Mouse (Mus musculus) mature B cell (primary cell): ENCODE results near the gene Pitpnc1.

Source experiments
- in situ Hi-C: fragments of 300-500 bp; cut with MboI; formaldehyde crosslinking; loops from 2 replicates; pipeline ENCODE4 v1.14.3; 2019

The Pitpnc1 gene

DNA sequence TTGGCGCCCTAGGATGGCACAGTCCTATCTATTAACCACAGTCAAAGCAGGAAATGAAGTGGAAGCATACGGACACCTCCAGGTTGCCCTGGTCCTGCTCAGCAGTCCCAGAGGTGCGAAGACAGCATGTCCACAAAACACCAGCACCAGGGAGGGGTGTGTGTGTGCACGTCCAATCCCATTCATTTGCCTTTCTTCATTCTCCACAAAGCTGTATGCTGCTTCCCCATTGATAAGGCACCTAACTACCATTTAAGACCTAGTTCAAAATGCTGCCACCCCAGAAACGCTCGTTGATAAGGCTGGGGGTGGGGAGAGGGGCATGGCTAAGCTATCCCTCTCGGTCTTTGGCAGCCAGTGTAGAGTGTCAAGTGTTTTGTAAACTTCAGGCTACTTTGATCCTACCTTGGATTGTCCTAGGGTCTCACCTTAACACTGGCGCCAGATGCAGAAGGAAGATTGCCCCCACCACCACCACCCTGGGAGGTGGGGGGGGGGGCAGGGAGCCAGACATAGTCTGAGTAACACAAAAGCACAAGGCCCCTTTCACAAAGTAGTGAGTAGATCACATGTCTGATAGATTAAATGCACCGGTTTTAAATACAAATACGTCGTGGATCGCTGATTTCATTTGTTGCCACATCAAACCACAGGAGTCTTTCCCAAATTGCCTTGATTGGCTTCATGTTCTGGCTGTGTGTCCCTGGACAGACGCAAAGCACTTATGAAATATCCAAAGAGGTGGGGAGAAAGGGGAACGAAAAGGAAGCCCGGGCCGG lies 2.1 kb downstream of the Pitpnc1 start:
- in situ Hi-C loops: no loop called here

DNA sequence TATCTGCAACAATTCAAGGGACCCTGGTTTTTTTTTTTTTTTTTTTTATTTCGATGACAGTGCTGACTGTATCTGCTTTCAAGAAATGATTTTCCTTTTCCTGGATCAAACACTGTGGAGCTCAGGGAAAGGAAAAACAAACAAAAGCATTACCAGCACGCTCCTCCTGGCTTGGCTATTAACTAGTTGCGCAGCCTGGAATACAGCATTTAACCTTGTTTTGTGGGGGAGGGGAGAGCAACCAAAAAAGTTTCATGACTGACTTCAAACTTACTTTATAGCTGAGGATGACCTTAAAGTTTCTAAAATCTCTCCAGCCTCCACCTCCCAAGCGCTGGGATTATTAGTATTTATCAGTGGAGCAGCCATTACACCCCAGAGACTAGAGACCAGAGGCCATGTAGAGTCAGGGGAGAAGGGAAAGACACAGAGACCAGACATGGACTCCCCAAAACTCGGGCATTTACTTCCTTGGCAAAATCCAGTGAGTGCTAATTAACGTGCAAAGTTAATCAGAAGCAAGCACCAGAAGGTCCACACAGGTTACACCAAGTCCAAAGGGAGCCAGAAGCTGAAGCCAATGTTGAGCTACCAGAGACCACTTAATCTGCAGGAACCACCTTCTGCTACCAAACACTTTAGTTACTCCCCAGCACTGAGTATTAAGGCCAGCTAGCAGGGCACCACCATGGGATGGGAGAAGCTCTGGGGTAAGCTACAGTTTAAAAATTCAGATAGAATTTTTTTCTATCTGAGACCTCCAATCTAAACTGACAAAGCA lies 3.7 kb downstream of the Pitpnc1 start:
- in situ Hi-C loops: no loop called here

DNA sequence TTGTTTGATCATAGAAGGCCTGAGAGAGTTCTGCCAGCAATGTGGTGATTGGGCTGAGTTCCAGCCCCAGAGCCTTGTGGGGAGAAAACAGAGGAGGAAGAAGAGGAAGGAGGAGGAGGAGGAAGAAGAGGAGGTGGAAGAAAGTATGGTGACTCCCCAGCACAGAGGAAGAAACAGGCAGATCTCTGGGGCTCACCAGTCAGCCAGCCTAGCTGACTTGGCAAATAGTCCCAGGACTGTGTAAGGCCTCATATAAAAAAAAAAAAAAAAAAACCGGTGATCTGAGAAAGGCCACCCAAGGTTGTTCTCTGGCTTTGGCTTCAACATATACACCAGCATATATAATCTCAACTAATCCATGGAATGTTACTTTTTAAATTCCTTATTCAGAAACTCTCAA lies 4.5 kb downstream of the Pitpnc1 start:
- in situ Hi-C loops: no loop called here

DNA sequence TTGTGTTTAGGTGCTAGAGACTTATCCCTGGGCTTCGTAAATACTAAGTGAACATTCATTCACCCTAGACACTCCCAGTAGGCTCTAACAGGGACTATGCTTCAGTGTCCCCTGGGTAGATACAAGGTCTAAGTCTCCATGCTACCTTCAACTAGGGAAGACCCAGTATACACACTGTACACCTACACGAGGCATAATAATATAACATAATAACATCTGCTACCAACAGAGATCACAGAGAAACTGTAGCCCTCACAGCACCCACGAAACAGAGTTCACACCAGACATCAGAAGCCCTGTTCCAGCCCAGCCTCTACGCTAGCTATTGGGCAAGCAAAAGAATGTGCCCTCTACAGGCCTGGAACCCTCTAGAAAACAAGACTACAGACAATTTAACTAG lies 5.5 kb downstream of the Pitpnc1 start:
- in situ Hi-C loops: no loop called here

DNA sequence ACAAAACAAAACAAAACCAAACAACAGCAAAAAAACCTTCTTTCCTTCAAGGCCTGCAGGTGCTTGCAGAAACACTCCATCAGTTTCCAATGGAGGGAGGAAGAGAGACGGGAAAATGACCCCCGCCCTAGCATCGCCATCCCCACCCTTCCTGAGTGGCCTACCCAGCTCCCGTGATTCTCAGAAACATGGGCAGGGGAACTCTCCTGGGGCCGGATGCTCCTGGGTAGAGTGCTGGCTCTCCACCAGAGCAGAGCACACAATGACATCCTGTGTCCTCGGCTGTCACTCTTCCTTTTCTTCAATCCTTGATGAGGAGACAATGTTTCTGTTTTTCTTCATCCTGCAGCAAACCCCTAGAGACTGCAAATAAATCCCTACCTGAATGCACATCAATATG lies 6.4 kb downstream of the Pitpnc1 start:
- in situ Hi-C loops: no loop called here

DNA sequence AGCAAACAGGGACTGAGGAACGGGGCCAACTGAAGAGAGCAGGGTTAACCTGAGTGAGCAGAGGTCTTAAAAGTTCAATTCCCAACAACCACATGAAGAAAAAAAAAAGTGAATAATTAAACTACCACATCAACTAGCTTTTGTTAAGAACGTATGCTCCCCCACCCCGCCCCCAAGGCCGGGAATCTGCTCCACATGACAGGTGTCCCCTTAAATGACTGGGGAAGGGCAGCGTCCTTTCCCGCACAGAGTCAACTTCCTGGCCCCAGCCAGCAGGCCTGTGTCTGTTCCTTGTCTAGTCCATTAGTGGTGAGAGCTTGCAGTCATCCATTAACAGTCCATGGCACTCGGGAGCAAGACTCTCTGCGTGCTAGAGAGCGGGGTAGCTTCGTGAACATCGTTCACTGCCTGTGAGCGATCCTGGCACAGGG lies 7.2 kb downstream of the Pitpnc1 start:
- in situ Hi-C loops: no loop called here

DNA sequence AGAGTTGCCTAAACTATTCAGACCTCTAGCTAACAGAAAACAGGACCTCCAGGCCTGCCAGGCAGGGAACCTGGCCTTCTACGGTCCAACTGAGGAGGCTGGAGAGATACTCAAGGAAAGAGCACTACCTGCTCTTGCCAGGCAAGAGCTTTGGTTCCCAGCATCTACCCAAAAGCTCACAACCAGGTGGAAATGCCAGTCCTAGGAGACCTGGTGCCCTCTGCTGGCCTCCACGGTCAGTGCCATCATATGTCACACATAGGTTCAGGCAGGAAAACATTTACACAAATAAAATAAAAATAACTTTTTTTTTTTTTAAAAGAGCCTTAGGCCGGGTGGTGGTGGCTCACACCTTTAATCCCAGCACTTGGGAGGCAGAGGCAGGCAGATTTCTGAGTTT lies 8.0 kb downstream of the Pitpnc1 start:
- in situ Hi-C loops: no loop called here

DNA sequence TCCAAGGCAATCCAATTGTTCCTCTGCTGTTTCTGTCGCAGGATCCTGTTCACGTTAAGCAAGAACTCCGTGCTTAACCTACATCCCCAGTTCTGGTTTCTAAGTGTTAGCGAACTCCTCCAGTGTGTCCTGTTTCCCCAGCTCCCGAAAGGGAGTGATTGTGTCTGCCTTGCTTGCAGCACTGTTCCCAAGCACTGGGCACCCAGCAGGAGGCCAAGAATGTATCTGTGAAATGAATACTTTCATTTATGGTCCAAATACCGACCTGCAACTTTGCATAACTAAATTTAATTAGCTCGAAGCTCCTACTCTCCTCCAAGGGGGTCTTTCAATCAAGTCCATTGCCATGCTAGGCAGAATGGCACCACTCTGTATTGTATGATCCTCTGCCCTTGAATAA lies 10.7 kb downstream of the Pitpnc1 start:
- in situ Hi-C loops: no loop called here

DNA sequence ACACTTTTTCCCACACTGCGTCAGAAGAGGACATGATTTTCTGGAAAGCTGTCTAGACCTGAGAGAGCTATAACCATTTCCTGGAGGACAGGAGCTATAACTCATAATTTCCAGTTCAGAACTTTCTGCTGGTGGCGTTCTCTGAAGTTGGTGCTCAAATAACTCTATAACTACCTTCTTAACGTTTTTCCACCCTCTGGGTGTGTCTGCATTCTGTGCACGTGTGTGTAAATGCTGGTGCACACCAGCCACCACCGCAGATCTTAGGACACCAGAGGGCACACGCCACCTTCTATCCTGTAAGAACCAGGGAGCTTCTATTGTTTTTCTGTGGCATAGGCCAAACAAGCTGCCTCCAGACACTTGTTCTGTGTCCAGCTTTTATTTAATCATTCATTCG lies 11.5 kb downstream of the Pitpnc1 start:
- in situ Hi-C loops: no loop called here

DNA sequence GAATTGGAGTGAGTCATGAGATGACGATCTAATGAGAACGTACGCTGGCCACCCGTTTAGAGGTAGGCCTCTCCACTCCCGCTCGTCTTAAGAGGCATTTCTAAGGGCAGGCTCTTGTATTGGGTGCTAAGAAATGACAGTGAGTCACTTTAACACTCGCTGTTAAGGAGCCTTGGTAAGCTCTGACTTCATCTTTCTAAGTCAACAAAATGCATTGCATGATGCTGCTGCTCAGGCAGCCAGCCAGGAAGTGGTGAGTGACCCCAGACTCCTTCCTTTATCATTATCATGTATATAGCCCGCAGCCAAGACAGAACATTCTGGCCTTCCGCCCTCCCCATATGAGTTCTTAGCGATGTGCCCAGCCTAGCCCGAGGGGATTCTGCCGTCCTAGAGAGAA lies 12.2 kb downstream of the Pitpnc1 start:
- in situ Hi-C loops: no loop called here

DNA sequence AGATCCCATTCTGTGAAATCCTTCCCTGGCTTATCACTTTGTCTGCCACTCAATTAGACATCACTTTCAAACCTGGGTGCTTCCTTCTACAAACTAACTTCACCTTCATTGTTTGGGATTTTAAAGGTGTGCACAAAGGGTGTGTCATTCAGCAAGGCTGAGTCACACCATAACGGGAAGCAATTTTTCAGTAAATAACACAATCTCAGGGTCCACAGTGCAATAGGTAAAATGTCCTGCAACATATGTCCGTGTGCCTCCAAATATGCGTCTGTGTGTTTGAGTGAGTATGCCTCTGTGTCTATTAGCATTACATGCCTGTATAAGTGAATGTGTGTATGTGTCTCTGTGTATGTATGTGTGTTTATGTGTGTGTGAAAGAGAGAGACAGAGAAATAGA lies 13.2 kb downstream of the Pitpnc1 start:
- in situ Hi-C loops: no loop called here

DNA sequence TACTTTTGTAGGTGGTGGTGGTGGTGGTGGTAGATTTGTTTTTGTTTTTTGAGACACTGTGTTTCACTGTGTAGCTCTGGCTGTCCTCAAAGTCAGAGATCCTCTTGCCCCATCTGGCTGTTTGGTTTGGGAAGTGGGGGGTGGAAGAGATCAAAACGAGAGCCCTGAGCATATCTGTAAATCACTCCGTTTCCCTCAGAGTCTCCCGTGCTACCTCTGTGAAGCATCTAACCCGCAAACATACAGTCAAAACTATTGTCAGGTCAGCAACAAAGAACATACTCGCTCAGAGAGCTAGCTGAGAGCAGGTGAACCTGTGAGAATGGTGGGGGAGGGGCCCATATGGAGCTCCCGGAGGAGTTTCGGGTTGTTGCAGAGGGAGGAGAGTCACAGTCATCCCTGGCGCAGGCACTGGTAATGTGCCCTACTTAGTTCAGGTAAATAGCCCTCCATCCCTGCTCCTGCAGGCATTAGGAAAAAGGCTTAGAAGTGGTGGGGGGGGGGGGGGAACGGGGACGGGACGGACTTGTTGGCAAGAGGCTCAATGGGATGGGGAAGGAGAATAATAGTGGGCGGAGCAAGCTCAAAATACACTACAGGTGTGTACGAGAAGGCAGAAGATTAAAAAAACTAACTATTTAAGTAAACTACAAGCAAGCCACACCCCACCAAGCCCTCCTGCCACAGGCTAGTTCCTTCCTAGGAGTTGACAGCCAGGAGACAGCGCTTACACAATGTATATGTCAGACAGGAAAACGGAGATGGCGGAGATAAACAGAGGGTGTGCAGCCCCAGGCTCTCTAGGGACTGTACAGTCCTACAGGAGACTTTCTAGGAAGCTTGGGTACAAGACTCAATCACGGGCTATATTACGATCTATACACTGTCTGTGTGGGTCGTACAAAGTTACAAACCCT lies 15.7 kb downstream of the Pitpnc1 start:
- in situ Hi-C loops: no loop called here

DNA sequence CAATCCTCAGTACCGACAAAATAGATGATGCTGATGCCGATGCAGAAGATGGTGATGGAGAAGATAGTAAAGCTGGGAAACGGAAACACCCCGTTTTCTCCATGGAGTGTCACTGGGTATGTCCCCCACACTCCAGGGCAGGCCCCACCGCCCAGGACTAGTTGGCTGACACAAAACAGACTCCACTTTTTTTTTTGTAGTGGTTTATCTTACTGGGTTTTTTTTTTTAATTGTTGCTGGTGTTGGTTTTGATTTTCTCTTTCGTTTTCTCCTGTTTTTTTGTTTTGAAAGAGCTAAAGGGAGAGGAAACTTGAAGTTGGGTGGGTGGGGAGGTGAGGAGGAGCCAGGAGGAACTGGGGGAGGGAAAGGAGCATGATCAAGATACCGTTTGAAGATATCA lies 18.4 kb downstream of the Pitpnc1 start:
- in situ Hi-C loops: no loop called here

DNA sequence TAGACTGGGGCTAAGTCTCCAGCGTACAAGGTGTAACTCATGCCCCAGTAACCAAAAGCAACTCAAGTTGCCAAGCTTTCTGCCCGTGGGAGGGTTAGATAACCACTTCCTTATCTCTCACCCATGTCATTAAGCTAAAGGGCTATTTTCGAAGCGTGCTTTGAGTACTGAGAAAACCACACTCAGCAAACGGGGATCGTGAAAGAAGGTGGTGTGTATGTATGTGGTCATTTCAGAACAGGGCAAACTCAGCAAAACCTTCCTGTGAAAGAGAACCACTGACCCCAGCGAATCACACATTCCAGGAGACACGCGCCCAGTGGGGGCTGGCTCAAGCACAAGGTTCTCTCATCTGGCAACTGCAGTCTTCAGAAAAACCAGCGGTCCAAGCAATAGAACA lies 19.4 kb downstream of the Pitpnc1 start:
- in situ Hi-C loops: no loop called here

DNA sequence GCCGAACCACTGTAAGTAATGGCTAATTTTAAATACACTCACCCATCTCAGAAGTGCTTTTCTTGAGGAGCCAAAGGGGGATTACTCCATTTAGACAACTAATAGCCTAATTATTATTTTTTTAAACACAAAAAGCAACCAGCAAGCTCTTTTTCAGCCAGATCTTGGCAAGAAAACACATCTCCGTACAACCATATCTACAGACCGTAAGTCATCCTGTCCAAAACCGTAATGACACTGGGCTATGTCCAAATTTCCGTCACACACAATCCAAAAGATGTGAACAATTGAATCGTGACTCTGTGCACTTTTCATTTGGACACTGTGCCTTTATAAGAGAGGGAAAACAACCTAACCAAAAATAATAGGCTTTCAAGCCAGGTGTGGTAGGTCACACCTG lies 20.4 kb downstream of the Pitpnc1 start:
- in situ Hi-C loops: no loop called here

DNA sequence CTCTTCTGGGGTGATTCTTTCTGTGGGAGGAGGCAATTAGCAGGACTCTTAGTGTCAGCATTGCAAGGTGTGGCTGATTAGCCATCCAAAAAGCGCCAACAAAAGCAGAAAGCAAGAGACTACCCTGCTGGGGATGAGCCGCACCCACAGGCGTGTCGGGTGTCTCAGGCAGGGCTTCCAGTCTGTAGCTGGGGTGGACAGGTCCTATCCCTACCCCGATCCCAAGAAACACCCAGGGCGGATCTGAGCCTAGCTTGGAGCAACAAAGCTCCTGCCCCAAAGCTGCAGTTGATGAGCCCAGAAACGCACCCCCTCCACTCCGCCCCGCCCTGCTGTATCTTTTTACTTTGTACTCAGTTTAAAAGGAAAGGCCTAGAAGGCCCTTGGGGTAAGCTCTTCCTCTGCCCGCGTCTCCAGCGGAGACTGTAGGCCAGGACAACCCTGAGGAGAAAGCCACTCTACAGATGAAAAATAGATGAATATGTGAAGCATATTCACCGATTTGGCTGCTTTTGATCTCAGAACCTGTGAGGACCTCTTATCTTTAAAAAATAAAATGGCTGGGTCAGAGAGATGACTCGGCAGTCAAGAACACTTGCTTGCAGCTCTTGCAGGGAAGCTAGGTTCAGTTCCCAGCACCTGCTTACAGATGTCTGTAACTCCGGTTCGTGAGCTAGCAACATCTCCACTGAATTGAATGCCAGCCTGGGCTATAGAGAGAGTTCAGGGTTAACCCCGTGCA lies 21.2 kb downstream of the Pitpnc1 start:
- in situ Hi-C loops: no loop called here

DNA sequence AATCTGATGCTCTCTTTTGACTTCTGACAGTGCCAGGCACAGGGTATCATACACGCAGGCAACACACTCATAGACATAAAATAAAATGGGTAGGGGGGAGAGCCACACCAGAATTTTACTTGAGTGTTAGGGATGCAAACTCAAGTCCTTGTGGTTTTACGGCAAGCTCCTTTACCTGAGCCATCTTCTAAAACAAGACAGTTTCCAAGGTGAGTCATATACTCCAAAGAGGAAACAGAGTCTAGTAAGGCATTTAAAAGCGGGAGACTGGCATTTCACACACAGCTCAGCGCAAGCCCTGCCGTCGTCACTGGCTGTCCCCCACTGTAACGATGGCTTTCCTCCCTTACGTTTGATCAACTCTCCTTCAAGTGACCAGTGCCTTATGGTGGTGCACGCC lies 22.6 kb downstream of the Pitpnc1 start:
- in situ Hi-C loops: no loop called here

DNA sequence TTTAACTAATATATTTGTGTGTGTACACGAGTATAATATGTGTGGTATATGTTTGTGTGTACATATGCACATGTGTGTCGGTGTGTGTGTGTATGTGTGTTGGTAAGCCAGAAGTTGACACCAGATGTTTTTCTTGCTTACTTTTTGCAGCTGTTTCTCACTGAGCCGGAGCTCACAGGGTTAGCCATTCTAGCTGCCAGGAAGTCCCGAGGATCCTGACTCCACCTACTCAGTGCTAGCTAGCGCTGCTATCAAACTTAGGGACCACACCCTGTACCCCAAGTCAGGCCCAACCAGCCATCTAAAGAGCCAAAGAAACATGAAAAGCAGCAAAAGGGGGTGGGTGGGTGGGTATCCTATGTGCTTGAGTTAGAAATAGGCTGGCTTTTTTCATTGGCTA lies 23.1 kb downstream of the Pitpnc1 start:
- in situ Hi-C loops: no loop called here

DNA sequence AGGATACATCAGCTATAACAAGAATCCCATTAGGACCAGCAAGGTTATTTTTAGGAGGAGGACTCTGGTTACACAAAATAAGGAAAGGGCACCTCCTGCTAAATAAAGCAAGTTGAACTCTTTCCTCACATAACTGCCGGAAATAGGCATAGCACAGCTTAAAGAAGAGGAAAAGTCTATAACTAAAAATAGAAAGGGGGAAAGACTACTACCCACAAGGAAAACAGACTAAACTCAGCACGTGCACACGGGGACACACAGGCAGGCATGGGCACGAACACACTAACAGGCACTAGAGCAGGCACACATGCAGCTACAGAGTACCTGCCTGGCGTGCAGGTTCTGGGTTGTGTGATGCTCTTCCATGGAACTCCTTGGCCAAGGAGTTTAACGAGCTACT lies 23.8 kb downstream of the Pitpnc1 start:
- in situ Hi-C loops: no loop called here

DNA sequence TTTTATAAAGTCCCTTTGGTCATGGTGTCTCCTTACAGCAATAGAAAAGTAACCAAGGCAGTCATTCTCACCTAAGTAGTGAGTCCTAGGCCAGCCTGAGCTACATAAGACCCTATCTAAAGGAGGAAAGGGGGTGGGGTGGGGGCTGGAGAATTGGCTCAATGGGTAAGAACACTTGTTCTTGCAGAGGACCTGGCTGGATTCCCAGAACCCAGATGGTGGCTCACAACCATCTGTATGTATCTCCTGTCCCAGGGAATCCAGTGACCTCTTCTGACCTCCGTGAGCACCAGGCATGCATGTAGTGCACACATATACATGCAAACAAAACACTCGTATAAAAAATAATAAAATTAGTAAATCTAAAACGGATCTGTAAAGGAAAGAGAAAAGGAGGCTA lies 24.8 kb downstream of the Pitpnc1 start:
- in situ Hi-C loops: no loop called here
